Mouse (Mus musculus): ENCODE measurements around the gene Cmya5. TPM values are rescaled to one million over a fixed set of nuclear protein-coding genes. Genes with fewer than 3 reads are reported as not detected.

Gene Cmya5
- total RNA-seq, 1 experiment from 2014 or later: 0.44 TPM

Other genes starting within 250 kb of the Cmya5 start
- 36.2 and 47.0 TPM in 2 replicates for gene Tent2, start 47.7 kb upstream of the Cmya5 start, total RNA-seq (2021)
- 21.3 and 33.3 TPM in 2 replicates for gene Homer1, start 154.9 kb upstream of the Cmya5 start, total RNA-seq (2021)